Mouse (Mus musculus): ENCODE data around the gene Ltbp1.
"Not testable (repeated sequence)": the region's sequence is repeated elsewhere in the genome, so short reads cannot be mapped to it uniquely, and the experiment has no call there.

Gene Ltbp1

DNA sequence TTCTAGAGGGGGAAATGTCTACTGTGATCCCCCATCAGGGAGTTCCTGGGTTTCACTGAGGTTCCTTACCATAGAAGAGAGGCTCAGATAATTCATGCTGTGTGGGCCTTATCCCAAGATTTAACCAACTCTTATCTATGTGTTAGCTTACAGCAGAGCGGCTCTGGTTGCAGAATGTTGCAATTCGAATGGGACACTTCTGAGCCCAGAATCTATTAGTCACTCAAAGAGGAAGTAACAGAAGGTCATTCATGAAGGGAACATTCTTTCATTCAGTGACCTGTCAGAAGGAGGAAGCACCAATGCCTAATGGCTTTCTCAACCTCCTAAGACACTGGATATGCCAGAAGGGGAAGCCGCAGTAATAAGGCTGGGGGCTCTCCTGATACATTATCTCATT, 114.1 kb downstream of the Ltbp1 start:
- peak; percentile 26 for DNase-seq

DNA sequence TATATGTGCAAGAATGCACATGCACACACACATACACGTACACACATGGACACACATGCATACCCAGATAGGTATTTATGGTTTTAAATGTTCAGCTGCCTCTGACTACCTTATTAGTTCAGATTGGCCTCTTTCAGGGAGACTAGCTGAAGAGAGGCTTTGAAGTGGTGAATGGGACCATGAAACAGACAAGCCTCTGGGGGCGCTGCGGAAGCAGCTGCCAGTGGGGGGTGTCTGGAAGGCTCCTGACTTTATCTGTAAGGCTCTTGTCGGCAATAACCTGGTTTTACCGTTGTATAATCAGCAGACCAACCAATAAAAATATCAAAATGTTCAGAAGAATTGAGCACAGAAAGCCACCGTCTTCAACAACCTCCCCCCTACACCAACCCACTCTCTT, 114.7 kb downstream of the Ltbp1 start:
- DNase-seq = no peak

DNA sequence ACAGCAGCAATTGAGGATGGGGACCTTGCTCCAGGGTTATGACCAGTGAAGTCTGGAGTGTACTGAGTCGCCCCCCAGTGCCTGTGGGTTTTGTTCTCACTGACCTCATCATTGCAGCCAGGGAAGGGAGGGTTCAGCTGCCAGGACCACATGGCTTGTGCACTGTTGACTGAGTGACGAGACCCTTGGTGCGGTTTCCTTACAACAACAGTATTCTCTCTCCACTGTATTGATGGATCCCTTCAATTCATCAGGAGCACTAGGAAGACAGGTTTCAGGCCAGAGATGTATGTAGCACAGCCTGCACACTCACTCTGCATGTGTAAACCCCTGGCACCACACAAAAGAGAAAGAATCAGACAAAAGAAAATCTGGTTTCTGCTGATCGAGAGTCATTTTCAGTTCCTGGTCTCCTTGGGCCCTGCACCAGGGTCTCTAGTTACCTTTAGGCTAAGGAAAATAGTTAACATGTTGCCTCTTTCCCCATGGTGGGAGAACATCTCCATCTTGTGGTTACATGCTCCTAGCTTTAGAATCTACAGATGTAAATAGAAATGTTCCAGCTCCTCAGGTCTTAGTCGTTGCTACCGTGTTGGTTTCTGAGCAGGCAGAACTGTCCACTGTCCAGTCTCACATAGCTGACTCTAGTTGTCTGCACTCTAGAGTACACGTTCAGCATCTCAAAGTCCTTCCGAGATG, 117.4 kb downstream of the Ltbp1 start:
- no peak for DNase-seq

GRCm38 (mm10) chr17:75128337-75128935, 123.1 kb downstream of the Ltbp1 start:
- DNase-seq = peak; percentile 36

- no peak for DNase-seq
Observed at GRCm38 (mm10) chr17:75133983-75134382, 128.6 kb downstream of the Ltbp1 start.

- no peak for DNase-seq
Observed at GRCm38 (mm10) chr17:75139731-75140130, 134.4 kb downstream of the Ltbp1 start.

DNA sequence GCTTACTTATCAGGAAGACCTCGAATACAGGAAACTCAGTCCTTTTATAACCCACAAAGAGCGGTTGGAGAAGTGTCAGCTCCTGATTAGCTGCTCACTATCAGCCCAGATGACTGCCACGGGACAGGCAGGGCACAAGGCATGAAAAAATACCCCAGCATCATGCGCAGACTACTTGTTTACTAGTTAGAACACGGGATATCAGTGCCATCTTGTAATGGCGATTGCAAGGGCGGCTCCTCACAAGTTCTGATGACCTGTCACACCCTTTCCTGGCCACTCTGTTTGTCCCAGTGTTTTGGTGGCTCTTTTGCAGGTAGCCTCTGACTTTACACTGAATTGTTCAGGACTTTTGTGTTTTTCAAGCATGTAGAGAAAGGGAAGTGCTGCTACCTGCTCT, 137.5 kb downstream of the Ltbp1 start:
- DNase-seq = not testable (repeated sequence)

- no peak for DNase-seq
Observed at GRCm38 (mm10) chr17:75143927-75144326, 138.6 kb downstream of the Ltbp1 start.

DNA sequence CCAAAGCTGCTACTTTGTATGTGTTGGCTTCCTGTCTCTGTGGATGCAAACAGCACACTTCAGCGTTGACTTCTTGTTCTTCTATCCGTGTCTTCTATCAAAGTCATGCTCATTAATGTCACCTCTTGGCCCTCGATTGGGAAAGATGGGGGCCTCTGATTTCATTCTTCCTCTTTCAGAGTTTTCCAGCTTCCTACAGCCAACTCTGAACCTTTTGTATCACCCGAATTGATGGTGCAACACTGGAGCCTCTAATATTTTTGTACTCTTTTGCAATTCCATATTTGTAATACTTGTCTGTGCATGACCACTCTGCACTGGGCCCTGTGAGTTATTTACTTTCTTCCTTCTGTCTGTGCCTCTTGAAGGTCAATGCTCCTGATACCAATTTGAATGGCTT, 141.8 kb downstream of the Ltbp1 start:
- no peak for DNase-seq

- no peak for DNase-seq
Observed at GRCm38 (mm10) chr17:75151800-75152199, 146.4 kb downstream of the Ltbp1 start.

- no peak for DNase-seq
Observed at GRCm38 (mm10) chr17:75153088-75153487, 147.7 kb downstream of the Ltbp1 start.

- DNase-seq = no peak
Observed at GRCm38 (mm10) chr17:75158385-75158784, 153.0 kb downstream of the Ltbp1 start.

DNA sequence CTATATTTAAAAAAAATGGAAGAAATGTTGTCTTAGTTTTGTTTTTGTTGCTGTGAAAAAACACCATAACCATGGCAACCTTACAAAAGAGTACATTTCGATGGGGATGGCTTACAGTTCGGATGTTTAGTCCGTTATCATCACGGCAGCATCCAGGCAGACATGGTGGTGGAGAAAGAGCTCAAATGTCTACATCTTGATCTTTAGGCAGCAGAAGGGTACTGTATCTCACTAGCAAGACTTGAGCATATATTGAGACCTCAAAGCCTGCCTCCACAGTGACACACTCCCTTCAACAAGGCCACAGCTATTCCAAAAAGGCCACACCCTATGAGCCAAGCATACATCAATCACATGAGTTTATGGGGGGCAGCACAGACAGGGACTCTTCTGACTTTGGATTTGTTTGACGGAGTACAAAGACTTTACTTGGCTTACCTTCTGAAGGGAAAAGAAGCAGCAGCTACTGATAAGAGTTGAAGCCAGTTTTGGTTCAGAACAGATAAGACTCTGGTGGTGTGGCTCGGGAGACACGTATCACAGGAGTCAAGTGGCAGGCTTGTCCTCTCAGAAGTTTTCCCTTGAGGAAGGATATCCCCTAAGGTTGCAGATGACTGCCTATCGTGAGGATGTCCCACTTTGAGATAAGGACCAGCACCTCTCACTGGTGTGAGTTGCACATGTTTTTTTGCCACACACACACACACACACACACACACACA, 153.9 kb downstream of the Ltbp1 start:
- DNase-seq = no peak

DNA sequence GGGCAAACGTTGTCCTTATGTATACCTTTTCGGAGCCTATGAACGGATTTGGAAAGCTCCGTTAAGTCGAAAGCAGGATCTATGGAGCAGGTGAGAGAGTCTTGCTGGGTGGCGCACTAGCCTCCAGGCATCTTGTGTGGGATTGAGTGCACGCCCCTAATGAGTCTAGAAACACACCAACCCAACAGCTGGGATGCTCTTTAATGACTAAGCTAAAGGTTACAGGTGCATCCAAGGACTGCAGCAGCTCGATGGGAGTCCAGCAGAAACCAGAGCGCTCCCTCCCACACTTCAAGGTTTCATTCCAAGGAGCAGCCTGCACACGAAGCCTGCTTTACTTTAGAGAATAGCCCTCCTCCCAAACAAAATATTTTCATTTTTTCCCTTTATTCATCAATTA, 155.7 kb downstream of the Ltbp1 start:
- no peak for DNase-seq

- DNase-seq = no peak
Observed at GRCm38 (mm10) chr17:75161931-75162330, 156.6 kb downstream of the Ltbp1 start.

DNA sequence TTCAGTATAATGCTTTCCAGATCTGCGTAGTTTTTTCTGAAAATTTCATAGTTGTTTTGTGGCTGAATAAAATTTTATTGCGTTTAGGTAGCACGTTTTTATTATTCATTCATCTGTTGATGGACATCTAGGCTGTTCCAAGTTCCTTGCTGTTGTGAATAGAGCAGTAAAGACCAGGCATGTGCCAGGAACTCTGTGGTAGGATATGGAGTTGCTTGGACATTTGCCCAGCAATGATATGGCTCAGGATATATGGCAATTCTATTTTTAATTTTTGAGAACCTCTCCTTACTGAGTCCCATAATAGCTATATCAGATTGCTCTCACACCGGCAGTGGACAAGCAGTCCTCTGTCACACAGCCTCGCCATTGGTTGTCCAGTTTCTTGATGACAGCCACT, 159.2 kb downstream of the Ltbp1 start:
- no peak for DNase-seq

- DNase-seq = no peak
Observed at GRCm38 (mm10) chr17:75168572-75169200, 163.3 kb downstream of the Ltbp1 start.

- DNase-seq = peak; percentile 26
Observed at GRCm38 (mm10) chr17:75171659-75172058, 166.3 kb downstream of the Ltbp1 start.

DNA sequence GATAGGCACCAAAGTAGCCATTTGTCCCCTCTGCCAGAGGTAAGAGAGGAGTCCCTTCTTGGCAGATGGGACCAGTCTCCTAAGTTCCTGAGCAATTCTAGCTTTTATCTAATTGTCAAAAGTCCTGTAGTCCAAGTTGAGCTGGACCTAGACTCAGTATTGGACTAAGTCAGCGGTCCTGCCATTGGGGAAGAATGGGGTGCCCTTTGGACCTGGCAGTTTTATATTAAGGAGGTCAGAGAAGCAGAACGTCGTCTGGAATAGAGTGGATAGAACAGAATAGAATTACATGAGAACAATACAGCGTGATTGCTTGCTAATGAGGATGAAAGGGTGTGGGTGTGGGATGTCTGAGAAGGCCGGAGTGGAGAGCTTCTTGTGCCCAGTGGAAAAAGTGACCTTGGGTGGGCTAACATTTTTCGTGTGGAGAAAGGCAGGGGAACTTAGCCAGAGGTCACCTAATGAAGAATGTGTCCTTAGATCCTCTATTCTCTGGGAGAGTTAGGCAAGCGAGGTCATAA, 167.4 kb downstream of the Ltbp1 start:
- no peak for DNase-seq

GRCm38 (mm10) chr17:75174501-75174900, 169.1 kb downstream of the Ltbp1 start:
- DNase-seq = no peak

DNA sequence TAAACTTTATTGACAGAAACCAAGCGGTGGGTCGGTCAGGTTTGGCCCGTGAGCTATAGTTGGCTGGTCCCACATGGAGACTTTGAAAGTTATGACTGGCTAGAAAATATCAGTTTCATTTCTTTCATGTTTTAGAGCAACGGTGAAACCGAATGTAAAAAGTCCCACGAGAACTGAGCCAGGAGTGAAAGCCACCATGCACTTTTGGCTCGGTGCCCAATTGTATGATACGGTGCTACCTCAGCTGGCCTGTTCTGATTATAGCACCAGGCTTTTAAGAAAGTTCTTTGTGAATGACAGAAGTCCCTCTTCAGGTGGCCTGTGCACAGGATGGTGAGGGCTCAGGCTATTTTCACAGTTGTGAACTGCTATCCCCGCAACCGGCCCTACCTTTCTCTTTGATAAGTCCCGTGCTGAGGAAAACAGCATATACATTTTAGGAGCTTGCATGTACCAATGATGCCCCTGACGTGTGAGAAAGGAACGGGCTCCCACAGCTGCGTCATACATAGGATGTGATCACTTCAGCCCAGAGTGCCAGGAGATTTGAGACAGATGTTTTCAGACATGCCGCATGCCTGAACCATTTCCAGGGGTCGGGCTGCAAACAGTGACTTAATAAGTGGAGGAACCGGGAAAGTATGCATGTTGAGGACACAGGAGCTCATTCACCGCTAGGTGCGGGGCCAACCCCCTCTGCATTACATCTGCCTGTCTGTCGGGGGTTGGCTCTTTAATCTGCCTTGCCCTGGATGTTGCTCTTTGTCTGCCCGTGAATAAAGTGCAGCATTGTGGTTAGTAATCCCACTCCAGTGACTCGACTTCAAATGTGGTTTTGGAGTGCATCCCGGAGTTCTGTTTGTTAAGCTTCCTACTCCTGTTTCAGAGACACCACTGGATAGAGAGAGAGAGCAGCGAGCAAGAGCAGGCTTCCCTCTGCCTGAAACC, 172.8 kb downstream of the Ltbp1 start:
- peak; percentile 33 for DNase-seq

DNA sequence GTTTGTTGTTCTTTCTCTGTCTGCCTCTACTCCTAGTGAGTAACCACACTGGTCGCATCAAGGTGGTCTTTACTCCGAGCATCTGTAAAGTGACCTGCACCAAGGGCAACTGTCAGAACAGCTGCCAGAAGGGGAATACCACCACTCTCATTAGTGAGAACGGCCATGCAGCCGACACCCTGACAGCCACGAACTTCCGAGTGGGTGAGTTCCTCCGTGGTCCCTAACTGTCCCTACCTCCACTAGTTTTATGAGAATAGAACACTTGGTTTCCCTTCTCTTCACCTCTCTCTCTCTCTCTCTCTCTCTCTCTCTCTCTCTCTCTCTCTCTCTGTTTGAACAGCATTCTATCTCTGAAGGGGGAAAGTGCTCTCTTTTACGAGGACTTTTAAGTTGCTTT, 173.6 kb downstream of the Ltbp1 start:
- DNase-seq = no peak
